Mouse (Mus musculus) thymus, adult 2 months (tissue): ENCODE measurements around the gene C87977. TPM values are rescaled to one million over a fixed set of nuclear protein-coding genes. Genes with fewer than 3 reads are reported as not detected.
"Not testable (repeated sequence)": the region's sequence is repeated elsewhere in the genome, so short reads cannot be mapped to it uniquely, and the experiment has no call there.

Source experiments
- DNase-seq: peaks from one replicate; pipeline ENCODE4 v3.0.0; 2021
- H3K27ac ChIP-seq: fragments of 200-500 bp; 2 replicates; pipeline ENCODE4 v1.5.1; 2012; ENCODE audit warnings: low read length, control low read depth; ENCODE audit not compliant: control insufficient read depth, insufficient read depth
- H3K27me3 ChIP-seq: fragments of 200-500 bp; 2 replicates; pipeline ENCODE4 v1.6.1; 2012; ENCODE audit warnings: mild to moderate bottlenecking, low read length, moderate library complexity, mixed read lengths; ENCODE audit not compliant: control insufficient read depth, insufficient read depth
- H3K36me3 ChIP-seq: fragments of 200-500 bp; 2 replicates; pipeline ENCODE4 v1.6.1; 2012; ENCODE audit warnings: mild to moderate bottlenecking, low read length, moderate library complexity; ENCODE audit not compliant: control insufficient read depth, insufficient read depth
- H3K4me1 ChIP-seq: fragments of 200-500 bp; replicated peaks from 2 replicates; pipeline ENCODE4 v1.6.1; 2012; ENCODE audit warnings: low read length; ENCODE audit not compliant: control insufficient read depth, insufficient read depth
- H3K4me3 ChIP-seq: fragments of 200-500 bp; 2 replicates; pipeline ENCODE4 v1.5.1; 2012; ENCODE audit warnings: mild to moderate bottlenecking, low read length, control low read depth, moderate library complexity; ENCODE audit not compliant: control insufficient read depth, insufficient read depth
- CTCF ChIP-seq: fragments of 200-500 bp; IDR thresholded peaks from 2 replicates; pipeline ENCODE4 v1.5.1; 2012; ENCODE audit warnings: mild to moderate bottlenecking, control low read depth, low read length, moderate library complexity, borderline replicate concordance; ENCODE audit not compliant: control insufficient read depth, poor library complexity, insufficient read depth; ENCODE audit errors: extremely low read depth
- POLR2A ChIP-seq: fragments of 200-500 bp; IDR thresholded peaks from 2 replicates; pipeline ENCODE4 v1.6.1; 2012; ENCODE audit warnings: mild to moderate bottlenecking, low read length, control low read depth, moderate library complexity; ENCODE audit not compliant: control insufficient read depth, poor library complexity, insufficient read depth; ENCODE audit errors: extremely low read depth
- WGBS: fragments of 180-500 bp; shearing (Covaris S2); methylation state at CpG from one replicate; pipeline ENCODE4 v1.1.7; 2018; 5-methylcytosine and 5-hydroxymethylcytosine counted together
- polyA plus RNA-seq: library from polyadenylated mRNA; depleted of rRNA; stranded (reverse); fragments of >200 nt; gene quantifications from 2 replicates; pipeline ENCODE4 v1.2.3, GENCODE M21; 2012; rRNA removed

C87977 gene
- polyA plus RNA-seq, result not detected in 2 replicates

DNA sequence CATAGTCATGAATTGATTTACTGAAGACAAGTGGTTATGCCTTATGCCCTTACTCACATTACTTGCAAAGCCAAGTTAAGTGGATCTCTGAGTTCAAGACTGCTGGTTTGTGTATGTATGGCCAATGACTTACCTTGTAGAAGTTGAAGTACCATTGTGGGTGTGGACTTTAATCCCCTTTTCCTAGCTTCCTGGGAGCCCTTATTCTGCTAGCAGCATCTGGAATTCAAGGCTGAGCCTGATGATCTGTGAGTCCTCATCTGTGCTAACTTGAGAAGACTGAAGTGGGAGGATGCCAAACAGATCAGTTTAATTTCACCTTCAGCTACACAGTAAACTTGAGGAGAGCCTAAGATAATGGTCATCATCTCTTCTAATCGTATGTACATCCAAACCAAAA lies at the start of gene C87977:
TSS of gene C87977 (minus strand) at position 101 of the 400 bp plus-strand sequence.
- DNase-seq, H3K27ac ChIP-seq, H3K4me3 ChIP-seq, H3K27me3 ChIP-seq, H3K36me3 ChIP-seq, H3K4me1 ChIP-seq: not testable (repeated sequence)
- WGBS, result 97% methylated on average over 1 of the region's 1 CpGs

DNA sequence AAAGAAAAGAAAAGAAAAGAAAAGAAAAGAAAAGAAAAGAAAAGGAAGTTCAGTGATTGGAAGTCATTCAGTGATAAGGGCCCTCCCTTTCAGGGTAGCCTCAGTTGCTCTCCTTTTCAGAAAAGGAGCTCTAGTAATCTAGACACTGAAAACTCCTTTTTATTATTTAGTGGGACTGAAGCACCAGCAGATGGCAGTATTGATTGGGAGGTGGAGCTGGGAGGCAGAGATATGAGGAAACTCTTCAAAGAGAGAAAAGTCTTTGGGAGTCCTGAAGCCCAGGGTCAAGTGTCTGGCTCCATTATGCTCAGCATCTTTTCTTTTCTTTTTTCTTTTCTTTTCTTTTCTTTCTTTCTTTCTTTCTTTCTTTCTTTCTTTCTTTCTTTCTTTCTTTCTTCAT lies 41.6 kb upstream of the C87977 start:
- H3K36me3 ChIP-seq, H3K27me3 ChIP-seq, H3K4me1 ChIP-seq, DNase-seq, H3K4me3 ChIP-seq, H3K27ac ChIP-seq: not testable (repeated sequence)

DNA sequence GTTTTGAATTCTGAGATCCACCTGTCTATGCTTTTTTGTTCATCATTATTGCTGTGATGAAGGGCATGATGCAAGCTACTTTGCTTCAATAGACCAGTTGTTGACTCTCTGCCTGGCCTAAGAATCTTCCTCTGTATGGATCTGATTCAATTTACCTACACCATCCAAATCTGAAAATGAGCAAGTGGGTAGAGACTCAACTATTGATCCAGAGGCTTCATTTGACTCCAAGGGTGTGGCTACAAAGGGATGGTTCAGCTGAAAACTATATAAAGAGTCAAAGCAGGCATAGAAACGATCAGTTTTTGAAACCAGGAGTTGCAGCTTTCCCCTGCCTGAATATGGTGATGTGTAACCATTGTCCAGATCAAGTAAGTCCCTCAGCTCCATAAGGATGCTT lies 22.7 kb downstream of the C87977 start, which contains the start of gene Oog2:
TSS of gene Oog2 (plus strand) at position 301 of the 400 bp plus-strand sequence.
- no peak within 1 kb of the TSS for H3K27ac ChIP-seq
- no peaks in the 10 kb centered on the region for H3K27me3 ChIP-seq
- TF ChIP-seq POLR2A (no peak), CTCF (no peak)
- H3K4me3 ChIP-seq, result no peak within 1 kb of the TSS
- no peaks in the 10 kb centered on the region for H3K36me3 ChIP-seq
- no peaks in the 10 kb centered on the region for H3K4me1 ChIP-seq
- WGBS, result 39% methylated on average over 1 of the region's 1 CpGs
- no peak for DNase-seq

DNA sequence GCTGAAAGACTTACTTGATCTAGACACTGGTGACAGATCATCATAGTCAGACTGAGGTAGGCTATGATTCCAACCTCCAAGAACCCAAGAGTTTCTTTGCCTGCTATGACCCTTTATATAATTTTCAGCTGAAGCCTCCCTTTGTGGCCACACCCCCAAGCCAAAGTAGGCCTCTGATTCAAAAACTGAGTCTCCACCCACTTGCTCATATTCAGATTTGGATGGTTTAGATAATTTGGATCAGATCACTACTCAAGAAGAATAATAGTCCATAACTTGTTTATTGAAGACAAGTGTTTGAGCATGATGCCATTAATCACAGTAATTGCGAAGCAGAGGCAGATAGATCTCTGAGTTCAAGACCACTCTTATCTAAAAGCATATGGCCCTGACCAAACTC lies 50.6 kb downstream of the C87977 start, which contains the start of gene Oog3:
TSS of gene Oog3 (minus strand) at position 101 of the 400 bp plus-strand sequence.
- TF ChIP-seq POLR2A, result no peak
- TF ChIP-seq CTCF, result no peak
- no peak for DNase-seq

More for the DNA sequence above, 50.6 kb downstream of the C87977 start, which contains the start of gene Oog3:
- Histone ChIP-seq H3K27ac (no peak within 1 kb of the TSS), H3K4me1 (no peaks in the 10 kb centered on the region), H3K4me3 (no peak within 1 kb of the TSS), H3K27me3 (no peaks in the 10 kb centered on the region; the same call in 1 of the 2 replicates), H3K36me3 (no peaks in the 10 kb centered on the region)
- WGBS, result 85% methylated on average over 1 of the region's 1 CpGs

Other genes starting within 250 kb of the C87977 start
- not detected in 2 replicates for gene Gm13101, start 246.4 kb downstream of the C87977 start, polyA plus RNA-seq
- not detected in 2 replicates for gene Pramef17, start 218.9 kb downstream of the C87977 start, polyA plus RNA-seq
- gene Pramel4, start 154.2 kb downstream of the C87977 start, polyA plus RNA-seq, result not detected in 2 replicates
- not detected in 2 replicates for gene Gm13102, start 106.8 kb downstream of the C87977 start, polyA plus RNA-seq
- not detected in 2 replicates for gene Oog3, start 50.7 kb downstream of the C87977 start, polyA plus RNA-seq
- not detected in 2 replicates for gene Oog2, start 22.6 kb downstream of the C87977 start, polyA plus RNA-seq
- not detected in 2 replicates for gene Pramel5, start 67.2 kb upstream of the C87977 start, polyA plus RNA-seq
- gene Gm13128, start 116.9 kb upstream of the C87977 start, polyA plus RNA-seq, result not detected in 2 replicates
- gene Gm13119, start 144.6 kb upstream of the C87977 start, polyA plus RNA-seq, result not detected in 2 replicates
- gene Pramef20, start 164.6 kb upstream of the C87977 start, polyA plus RNA-seq, result not detected in 2 replicates
- gene Pramef12, start 195.1 kb upstream of the C87977 start, polyA plus RNA-seq, result 0.08 and 0.55 TPM in 2 replicates
- gene 1700012P22Rik, start 225.5 kb upstream of the C87977 start, polyA plus RNA-seq, result 0.18 TPM in 1 of 2 replicates, not detected in the other
- not detected in 2 replicates for gene Gm9944, start 240.0 kb upstream of the C87977 start, polyA plus RNA-seq